Mouse (Mus musculus): ENCODE data around the gene Cmtm7.

GRCm38 (mm10) chr9:114799498-114800107, 17.9 kb upstream of the Cmtm7 start:
- TF ChIP-seq CTCF (IDR thresholded peaks at IDR 0.05; ENCODE audit: low read depth, low read length) = no peak
- no peak for TF ChIP-seq POLR2A (IDR thresholded peaks at IDR 0.05; ENCODE audit: insufficient read depth, low read length)
- TF ChIP-seq EP300 (IDR thresholded peaks at IDR 0.05; ENCODE audit: insufficient read depth, low read depth, low read length) = no peak

All from ES-Bruce4 (cell line).